Mouse (Mus musculus) mature B cell (primary cell): ENCODE results near the gene Dyrk3.

Source experiments
- in situ Hi-C: fragments of 300-500 bp; cut with MboI; formaldehyde crosslinking; loops from 2 replicates; pipeline ENCODE4 v1.14.3; 2019

Dyrk3 gene

DNA sequence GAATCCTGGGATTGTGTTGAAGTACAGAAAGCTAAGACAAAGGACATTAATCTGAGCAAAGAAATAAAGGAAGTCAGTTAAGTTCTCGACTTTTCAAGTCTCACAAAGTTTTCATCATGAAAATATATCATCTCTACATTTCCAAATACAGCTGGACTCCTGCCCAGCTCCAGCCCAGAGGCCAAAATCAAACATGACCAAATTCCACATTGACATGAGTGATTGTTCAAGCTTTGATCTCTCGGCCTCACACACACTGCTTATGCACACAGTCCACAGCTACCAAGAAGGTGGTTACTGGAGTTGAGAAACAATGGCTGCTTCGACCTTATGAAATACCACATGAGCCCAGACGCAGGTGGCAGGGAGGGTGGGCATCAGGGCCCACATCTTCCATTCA is 54.5 kb downstream of the Dyrk3 start:
- in situ Hi-C loops = no loop called here

GRCm38 (mm10) chr1:131083122-131083521 is 55.0 kb downstream of the Dyrk3 start:
- in situ Hi-C loops = no loop called here

DNA sequence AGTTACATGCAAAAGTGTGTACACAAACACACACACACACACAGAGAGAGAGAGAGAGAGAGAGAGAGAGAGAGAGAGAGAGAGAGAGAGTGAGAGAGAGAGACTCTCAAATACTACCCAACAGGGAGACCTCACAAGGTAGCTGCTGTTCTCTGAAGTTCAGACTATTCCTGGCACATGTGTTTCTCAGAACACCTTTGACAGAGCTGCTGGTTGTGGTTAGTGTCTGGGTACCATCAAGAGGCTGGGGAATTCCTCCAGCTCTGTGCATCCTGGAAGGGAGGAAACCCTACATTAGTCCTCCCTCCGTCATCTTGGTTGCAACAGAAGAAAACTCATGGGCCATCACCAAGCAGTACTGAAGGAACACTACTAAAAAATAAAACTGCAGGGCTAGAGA is 57.5 kb downstream of the Dyrk3 start:
- in situ Hi-C loops = no loop called here

DNA sequence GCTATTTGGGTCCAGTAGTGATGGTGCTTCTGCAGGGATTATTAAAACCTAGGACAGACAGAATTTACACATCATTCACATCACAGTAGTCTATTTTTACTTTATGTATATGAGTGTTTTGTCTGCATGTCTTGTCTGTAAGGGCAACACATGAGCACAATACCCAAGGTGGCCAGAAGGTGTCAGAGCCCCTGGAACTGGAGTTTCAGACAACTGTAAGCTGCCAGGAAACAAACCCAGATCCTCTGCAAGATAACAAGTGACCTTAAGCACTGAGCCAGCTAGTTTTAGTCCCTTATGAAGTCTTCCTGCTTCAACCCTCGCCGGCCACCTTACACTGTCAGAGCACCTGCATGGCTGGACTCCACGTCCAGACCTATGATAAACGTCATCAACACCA is 58.4 kb downstream of the Dyrk3 start:
- in situ Hi-C loops = no loop called here

DNA sequence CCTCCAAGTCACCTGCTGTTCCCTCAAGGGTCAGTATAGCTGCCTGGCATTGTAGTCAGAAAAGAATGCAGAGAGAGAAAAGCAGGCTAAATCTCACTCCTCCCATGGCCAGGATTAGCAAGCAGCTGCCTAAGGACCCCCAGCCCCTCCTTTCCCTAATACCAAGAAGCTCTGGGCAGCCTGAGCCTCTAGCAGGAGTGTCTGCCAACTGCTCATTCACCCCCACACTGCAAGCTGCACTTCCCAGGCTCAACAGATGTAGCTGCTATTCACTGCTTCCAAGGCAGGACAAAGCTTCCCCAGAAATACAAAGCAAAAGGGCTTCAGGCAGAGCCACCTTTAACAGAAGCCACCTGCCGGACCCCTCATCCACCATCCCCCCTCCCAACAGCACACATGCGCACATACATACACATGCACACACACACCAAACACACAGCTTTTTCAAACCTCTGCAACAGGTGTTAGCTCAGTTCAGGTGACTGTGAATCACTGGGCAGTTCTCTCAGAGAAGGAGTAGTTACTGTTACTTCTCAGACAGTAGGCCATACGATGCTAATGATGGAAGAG is 59.3 kb downstream of the Dyrk3 start:
- in situ Hi-C loops = no loop called here
